In genomic region chr17:36060829-36061228, GRCm38 (mm10) we compare ENCODE assay signal across 7 mouse cellular contexts. TPM values are rescaled to one million over a fixed set of nuclear protein-coding genes. Genes with fewer than 3 reads are reported as not detected.
DNase-seq lines count a peak whose midpoint lies in the region; ATAC-seq and TF ChIP-seq lines count a peak whose summit lies in the region.

No protein-coding gene starts in this region.

- H3K27ac ChIP-seq in ES-Bruce4 (ENCODE audit: insufficient read depth, low read length), result no peak overlapping the region
- H3K27ac ChIP-seq in cortical plate, adult 2 months (ENCODE audit: insufficient read depth, low read length), result no peak overlapping the region

- no peak for TF ChIP-seq POLR2A in ES-Bruce4 (IDR thresholded peaks at IDR 0.05; ENCODE audit: insufficient read depth, low read length)
- TF ChIP-seq POLR2A in cortical plate, adult 2 months (IDR thresholded peaks at IDR 0.05; ENCODE audit: extremely low read depth, insufficient read depth, low read length), result no peak

- H3K36me3 ChIP-seq in ES-Bruce4 (ENCODE audit: control insufficient read depth, insufficient read depth, low read length, poor library complexity, severe bottlenecking), result no peaks in the 10 kb centered on the region

- no peak for TF ChIP-seq EP300 in ES-Bruce4 (IDR thresholded peaks at IDR 0.05; ENCODE audit: insufficient read depth, low read depth, low read length)

- no peak overlapping the region for H3K9ac ChIP-seq in ES-Bruce4 (ENCODE audit: low read depth, poor library complexity, severe bottlenecking)

- peak; percentile 88 for ATAC-seq in activated CD4-positive, CD25-positive, alpha-beta regulatory T cell, adult 4 months

- no peak overlapping the region for H3K4me3 ChIP-seq in ES-Bruce4 (ENCODE audit: low read depth, low read length)
- H3K4me3 ChIP-seq in cortical plate, adult 2 months (ENCODE audit: insufficient read depth, low read length), result no peak overlapping the region

- DNase-seq in heart, adult 9 months (ENCODE audit: low spot score in 2 of 2), result peak; percentile 60 to 74
- peak; percentile 84 for DNase-seq in layer of hippocampus, adult 9-11 months
- DNase-seq in lung, postnatal 4 days, result peak; percentile 66 to 88
- DNase-seq in spleen, adult 12 weeks (ENCODE audit: low spot score), result peak; percentile 80

- no peaks in the 10 kb centered on the region for H3K4me1 ChIP-seq in ES-Bruce4 (ENCODE audit: control insufficient read depth, insufficient read depth, low read length)
- H3K4me1 ChIP-seq in cortical plate, adult 2 months (ENCODE audit: control insufficient read depth, insufficient read depth, low read length), result no peaks in the 10 kb centered on the region

- TF ChIP-seq CTCF in ES-Bruce4 (IDR thresholded peaks at IDR 0.05; ENCODE audit: low read depth, low read length), result peak; percentile 56
- TF ChIP-seq CTCF in cortical plate, adult 2 months (IDR thresholded peaks at IDR 0.05; ENCODE audit: extremely low read depth, insufficient read depth, low read length), result peak; percentile 77

- H3K9me3 ChIP-seq in ES-Bruce4 (replicated peaks; ENCODE audit: control insufficient read depth, insufficient read depth, low read length, poor library complexity, severe bottlenecking), result peaks cover 6% of the 10 kb centered on the region

- no peaks in the 10 kb centered on the region for H3K27me3 ChIP-seq in ES-Bruce4 (ENCODE audit: control insufficient read depth, insufficient read depth, low read length, poor library complexity, severe bottlenecking)

RNA-seq across cellular contexts. Expression of gene Gm11127, which starts 2.7 kb away (rescaled TPM):
- polyA plus RNA-seq in ES-Bruce4 (2011; ENCODE audit: insufficient read depth, insufficient read length, low read depth, missing spikeins), result not detected in 2 replicates
- under 1 TPM; 0.37 to 0.38 TPM for polyA plus RNA-seq in activated CD4-positive, CD25-positive, alpha-beta regulatory T cell, adult 4 months (2017; shearing (Covaris generic))
- 0.23 and 0.35 TPM in 2 replicates for polyA plus RNA-seq in cortical plate, adult 2 months (2012; rRNA removed)

RNA-seq across cellular contexts. Expression of gene Gm6034, which starts 18.1 kb away (rescaled TPM):
- polyA plus RNA-seq in ES-Bruce4 (2011; ENCODE audit: insufficient read depth, insufficient read length, low read depth, missing spikeins), result not detected in 2 replicates
- under 1 TPM in 1 of 2 experiments, not detected in 1; 0.46 TPM for polyA plus RNA-seq in activated CD4-positive, CD25-positive, alpha-beta regulatory T cell, adult 4 months (2017; shearing (Covaris generic))
- not detected in 2 replicates for polyA plus RNA-seq in cortical plate, adult 2 months (2012; rRNA removed)

RNA-seq across cellular contexts. Expression of gene H2-T22, which starts 18.3 kb away (rescaled TPM):
- polyA plus RNA-seq in ES-Bruce4 (2011; ENCODE audit: insufficient read depth, insufficient read length, low read depth, missing spikeins), result 17.3 and 18.2 TPM in 2 replicates
- 100 to 1,000 TPM; 415 to 458 TPM for polyA plus RNA-seq in activated CD4-positive, CD25-positive, alpha-beta regulatory T cell, adult 4 months (2017; shearing (Covaris generic))
- polyA plus RNA-seq in cortical plate, adult 2 months (2012; rRNA removed), result 18.3 and 19.0 TPM in 2 replicates

RNA-seq across cellular contexts. Expression of gene H2-T23, which starts 28.2 kb away (rescaled TPM):
- polyA plus RNA-seq in ES-Bruce4 (2011; ENCODE audit: insufficient read depth, insufficient read length, low read depth, missing spikeins), result 0.46 and 1.1 TPM in 2 replicates
- polyA plus RNA-seq in activated CD4-positive, CD25-positive, alpha-beta regulatory T cell, adult 4 months (2017; shearing (Covaris generic)), result 1,000 to 10,000 TPM in 1 of 2 experiments, 100 to 1,000 TPM in 1; 679 to 1,228 TPM
- 27.6 and 31.8 TPM in 2 replicates for polyA plus RNA-seq in cortical plate, adult 2 months (2012; rRNA removed)

RNA-seq across cellular contexts. Expression of gene H2-T24, which starts 40.5 kb away (rescaled TPM):
- 0.78 TPM in 1 of 2 replicates, not detected in the other for polyA plus RNA-seq in ES-Bruce4 (2011; ENCODE audit: insufficient read depth, insufficient read length, low read depth, missing spikeins)
- 10 to 100 TPM; 36.4 to 43.7 TPM for polyA plus RNA-seq in activated CD4-positive, CD25-positive, alpha-beta regulatory T cell, adult 4 months (2017; shearing (Covaris generic))
- polyA plus RNA-seq in cortical plate, adult 2 months (2012; rRNA removed), result 1.3 and 1.8 TPM in 2 replicates

Comparison
In these comparisons a context has a peak if more than half of its experiments do, and no peak if none do; other contexts are left out.
1. RNA of gene H2-T22, which starts 18.3 kb away (polyA plus RNA-seq): 415 to 458 TPM in activated CD4-positive, CD25-positive, alpha-beta regulatory T cell, adult 4 months; 18.3 to 19.0 TPM in cortical plate, adult 2 months and 17.3 to 18.2 TPM in ES-Bruce4; every median in the first group is over 10 times any median in the second.
2. Peak in every context shown above with its lines, with median percentiles within 50 percentile points of each other: DNase-seq.